Mouse (Mus musculus) cerebellum, adult 2 months (tissue): ENCODE measurements at regions not wholly inside any gene's neighbourhood (a gene's known extent, or its start where the extent isn't known, plus 50 kb on each side); places are given as distances from the start of the nearest gene placed in this dataset.

Experiments
- DNase-seq, 2 experiments: peaks; one replicate each; pipeline ENCODE4 v3.0.0; 2021
- H3K27ac ChIP-seq: fragments of 200-500 bp; 2 replicates; pipeline ENCODE4 v1.5.1; 2012; ENCODE audit warnings: low read length, control low read depth, inconsistent platforms; ENCODE audit not compliant: insufficient read depth
- H3K27me3 ChIP-seq: fragments of 200-500 bp; 2 replicates; pipeline ENCODE4 v1.6.1; 2012; ENCODE audit warnings: inconsistent platforms, mild to moderate bottlenecking, low read length, moderate library complexity; ENCODE audit not compliant: control insufficient read depth, insufficient read depth
- H3K4me1 ChIP-seq: fragments of 200-500 bp; 2 replicates; pipeline ENCODE4 v1.6.1; 2011; ENCODE audit warnings: low read length; ENCODE audit not compliant: control insufficient read depth, insufficient read depth
- H3K4me3 ChIP-seq: fragments of 200-500 bp; replicated peaks from 2 replicates; pipeline ENCODE3; 2011; ENCODE audit warnings: mild to moderate bottlenecking, low read depth, low read length, control low read depth; ENCODE audit not compliant: insufficient read depth
- CTCF ChIP-seq: fragments of 200-500 bp; IDR thresholded peaks from 2 replicates; pipeline ENCODE4 v1.5.1; 2011; ENCODE audit warnings: low read depth, mild to moderate bottlenecking, control low read depth, low read length, moderate library complexity, borderline replicate concordance; ENCODE audit not compliant: insufficient read depth
- POLR2A ChIP-seq: fragments of 200-500 bp; IDR thresholded peaks from 2 replicates; pipeline ENCODE4 v1.6.1; 2011; ENCODE audit warnings: low read length, control low read depth, borderline replicate concordance; ENCODE audit not compliant: insufficient read depth
- WGBS: fragments of 180-500 bp; shearing (Covaris S2); methylation state at CpG from one replicate; pipeline ENCODE4 v1.1.7; 2018; 5-methylcytosine and 5-hydroxymethylcytosine counted together

DNA sequence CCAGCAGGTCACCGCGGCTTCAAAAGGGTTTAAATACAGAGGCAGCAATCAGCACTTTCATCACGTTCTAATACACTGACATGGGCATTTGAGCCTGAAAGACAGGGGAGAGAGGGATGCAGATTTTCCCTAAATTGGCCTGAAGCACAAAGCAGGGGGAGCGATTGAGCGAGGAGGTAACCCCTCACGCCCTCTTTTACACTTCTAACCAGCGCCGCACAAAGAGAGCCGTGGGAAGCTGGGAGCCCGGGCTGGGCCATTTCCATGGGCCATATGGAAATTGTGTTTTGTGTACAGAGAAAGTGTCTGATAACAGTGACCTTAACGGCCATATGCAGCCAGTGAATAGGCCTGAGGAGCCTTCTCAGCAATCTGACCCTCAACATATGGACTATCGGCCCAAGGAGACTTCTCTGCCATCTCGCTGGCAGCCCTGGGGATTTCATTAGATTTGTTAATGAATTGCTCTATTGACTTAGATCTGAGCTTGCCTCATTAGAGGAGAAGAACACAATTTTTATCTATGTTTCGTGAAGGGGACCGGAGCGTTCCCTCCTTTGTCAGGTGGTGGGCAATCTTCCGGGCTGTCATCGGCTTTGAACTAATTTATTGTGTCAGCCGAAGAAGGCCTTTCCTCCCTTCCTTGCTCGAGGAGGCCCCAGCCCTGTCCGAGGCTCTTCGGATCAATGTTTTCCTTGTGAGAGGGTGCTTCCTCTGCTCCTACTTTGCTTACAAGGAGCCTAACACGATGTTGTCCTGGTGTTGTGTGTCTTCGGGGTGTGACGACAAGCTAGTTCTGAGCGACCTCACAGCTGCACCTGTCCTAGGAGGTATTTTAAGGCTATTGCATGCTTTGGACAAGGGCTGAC is 195.4 kb upstream of the Irx3 start:
- no peak for DNase-seq
- TF ChIP-seq POLR2A (no peak), CTCF (no peak)
- Histone ChIP-seq H3K27me3 (no peaks in the 10 kb centered on the region), H3K27ac (no peak overlapping the region), H3K4me1 (no peaks in the 10 kb centered on the region), H3K4me3 (no peak overlapping the region)
- WGBS: 61% methylated on average over 26 of the region's 26 CpGs

DNA sequence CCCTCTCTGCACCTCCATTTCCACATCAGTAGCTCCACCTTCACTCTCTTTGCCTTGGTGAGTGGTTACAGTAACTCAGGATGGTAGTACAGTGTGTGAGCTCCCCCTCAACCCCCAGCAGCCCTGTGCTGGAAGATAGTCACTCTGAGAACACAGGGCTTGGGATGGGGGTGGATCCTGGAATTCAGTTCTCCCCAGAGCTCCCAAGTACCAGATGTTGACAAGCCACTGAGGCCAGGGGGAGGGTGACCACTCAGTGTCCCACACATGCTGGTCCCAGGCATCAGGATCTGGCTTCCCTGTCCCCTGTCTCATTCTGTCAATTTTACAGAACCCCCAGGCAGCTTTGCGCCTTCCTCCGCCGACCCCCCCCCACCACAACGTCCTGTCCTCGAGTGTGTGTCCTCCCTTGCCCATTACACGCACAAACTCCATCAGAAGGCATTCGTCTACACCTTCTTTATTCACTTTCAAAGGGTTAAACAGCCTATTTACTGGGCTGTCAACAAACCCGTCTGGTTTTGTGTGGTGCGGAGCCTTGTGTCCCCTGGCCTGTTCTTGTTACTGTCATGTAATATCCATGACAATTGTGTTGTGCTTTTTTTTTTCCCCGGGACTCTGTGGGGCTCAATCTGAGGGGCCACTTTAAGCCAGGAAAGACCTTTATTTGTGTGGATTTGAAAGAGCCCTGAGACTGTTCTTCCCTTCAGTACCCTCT is 194.6 kb upstream of the Irx3 start:
- TF ChIP-seq POLR2A (no peak), CTCF (no peak)
- no peaks in the 10 kb centered on the region; the same call in 1 of the 2 replicates for H3K27me3 ChIP-seq
- H3K27ac ChIP-seq: no peak overlapping the region
- 58% methylated on average over 10 of the region's 10 CpGs for WGBS
- H3K4me1 ChIP-seq: no peaks in the 10 kb centered on the region
- DNase-seq: no peak
- H3K4me3 ChIP-seq: no peak overlapping the region

GRCm38 (mm10) chr8:91995407-91996144 is 193.7 kb upstream of the Irx3 start:
- Histone ChIP-seq H3K4me3 (no peak overlapping the region), H3K27me3 (no peaks in the 10 kb centered on the region; the same call in 1 of the 2 replicates), H3K27ac (no peak overlapping the region), H3K4me1 (no peaks in the 10 kb centered on the region)
- TF ChIP-seq CTCF: no peak
- TF ChIP-seq POLR2A: no peak
- DNase-seq: no peak
- WGBS: 55% methylated on average over 9 of the region's 9 CpGs

GRCm38 (mm10) chr8:91991542-91992452 is 189.9 kb upstream of the Irx3 start:
- DNase-seq: peak in 1 of 2 experiments; percentile 12

DNA sequence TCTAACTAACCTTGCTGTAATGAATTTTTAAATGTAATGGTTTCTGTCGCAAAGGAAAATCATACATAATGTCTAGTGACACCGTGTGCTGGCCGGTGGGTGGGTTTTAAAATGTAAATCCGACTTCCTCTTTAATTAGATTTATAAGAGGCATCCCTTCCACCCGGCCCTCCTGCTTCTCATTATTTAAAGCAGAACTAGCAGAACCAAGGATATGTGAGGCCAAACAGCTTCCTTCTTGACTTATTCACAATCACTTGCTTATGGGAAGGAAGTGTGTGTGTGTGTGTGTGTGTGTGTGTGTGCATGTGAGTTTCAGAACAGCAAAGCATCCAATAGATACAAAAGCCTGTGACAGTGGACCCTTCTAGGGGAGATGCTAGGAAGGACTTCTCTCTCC is 189.1 kb upstream of the Irx3 start:
- WGBS: 60% methylated on average over 5 of the region's 5 CpGs
- TF ChIP-seq CTCF (no peak), POLR2A (no peak)
- no peak overlapping the region for H3K4me3 ChIP-seq
- H3K27ac ChIP-seq: no peak overlapping the region
- H3K27me3 ChIP-seq: no peaks in the 10 kb centered on the region; the same call in 1 of the 2 replicates
- no peak for DNase-seq
- no peaks in the 10 kb centered on the region for H3K4me1 ChIP-seq

More at GRCm38 (mm10) chr8:91991542-91992452, 189.9 kb upstream of the Irx3 start:
- H3K4me3 ChIP-seq: no peak overlapping the region
- H3K27me3 ChIP-seq: no peaks in the 10 kb centered on the region; the same call in 1 of the 2 replicates
- WGBS: 36% methylated on average over 25 of the region's 25 CpGs
- no peak for TF ChIP-seq POLR2A
- no peak for TF ChIP-seq CTCF
- no peak overlapping the region for H3K27ac ChIP-seq
- no peaks in the 10 kb centered on the region for H3K4me1 ChIP-seq

- Histone ChIP-seq H3K4me1 (no peaks in the 10 kb centered on the region), H3K27me3 (no peaks in the 10 kb centered on the region; the same call in 1 of the 2 replicates), H3K27ac (no peak overlapping the region), H3K4me3 (no peak overlapping the region)
- no peak for DNase-seq
- TF ChIP-seq POLR2A: no peak
- no peak for TF ChIP-seq CTCF
- 83% methylated on average over 3 of the region's 3 CpGs for WGBS
Measured at GRCm38 (mm10) chr8:91990048-91990447, 188.2 kb upstream of the Irx3 start.
